Mouse (Mus musculus) C2C12 (cell line): Measurements from ENCODE around the gene Bms1. TPM values are rescaled to one million over a fixed set of nuclear protein-coding genes. Genes with fewer than 3 reads are reported as not detected.

Experiments used
- H3K27me3 ChIP-seq: one replicate; pipeline ENCODE4 v1.6.1; 2011; ENCODE audit not compliant: control insufficient read depth, insufficient read depth, insufficient read length
- H3K36me3 ChIP-seq: one replicate; pipeline ENCODE4 v1.6.1; 2011; ENCODE audit not compliant: control insufficient read depth, insufficient read depth
- H3K4me3 ChIP-seq: one replicate; pipeline ENCODE4 v1.5.1; 2011; ENCODE audit warnings: mild to moderate bottlenecking, control low read depth; ENCODE audit not compliant: poor library complexity, insufficient read depth, severe bottlenecking
- H3K79me2 ChIP-seq: one replicate; pipeline ENCODE4 v1.6.1; 2011; ENCODE audit not compliant: control insufficient read depth, insufficient read depth
- H3K79me3 ChIP-seq: one replicate; pipeline ENCODE4 v1.6.1; 2011; ENCODE audit warnings: low read depth, control low read depth
- H3ac ChIP-seq: one replicate; pipeline ENCODE3; 2011; ENCODE audit warnings: low read depth; ENCODE audit not compliant: control insufficient read depth, insufficient read length
- CEBPB ChIP-seq: IDR thresholded peaks from one replicate; pipeline ENCODE4 v1.6.1; 2011; ENCODE audit warnings: low read depth, mild to moderate bottlenecking, control low read depth, moderate library complexity
- CTCF ChIP-seq: IDR thresholded peaks from one replicate; pipeline ENCODE4 v1.5.1; 2011; ENCODE audit not compliant: control insufficient read depth, insufficient read depth, insufficient read length
- FOSL1 ChIP-seq: IDR thresholded peaks from one replicate; pipeline ENCODE4 v1.8.0; 2011; ENCODE audit warnings: mild to moderate bottlenecking, low read length; ENCODE audit not compliant: poor library complexity, insufficient read depth, severe bottlenecking
- MAX ChIP-seq: IDR thresholded peaks from one replicate; pipeline ENCODE4 v1.6.1; 2011; ENCODE audit warnings: mild to moderate bottlenecking, control low read depth
- MYOD1 ChIP-seq: IDR thresholded peaks from one replicate; pipeline ENCODE4 v1.6.1; 2011; ENCODE audit warnings: low read depth; ENCODE audit not compliant: control insufficient read depth, insufficient read length
- MYOG ChIP-seq: IDR thresholded peaks from one replicate; pipeline ENCODE4 v1.6.1; 2011; ENCODE audit not compliant: control insufficient read depth, insufficient read length; ENCODE audit errors: extremely low read depth
- USF1 ChIP-seq: IDR thresholded peaks from one replicate; pipeline ENCODE4 v1.6.1; 2011; ENCODE audit warnings: low read depth, mild to moderate bottlenecking, control low read depth, moderate library complexity
- microRNA-seq: library from miRNA; unstranded; fragments of <30 nt; microRNA quantifications from one replicate; pipeline ENCODE4, GENCODE M21; 2019; ENCODE audit warnings: borderline microRNAs expressed
- polyA plus RNA-seq: library from polyadenylated mRNA; unstranded; fragments of >200 nt; fragmentation: generic; extraction: Trizol; gene quantifications from one replicate; pipeline ENCODE4 v1.2.1, GENCODE M21; 2012; ENCODE audit warnings: missing spikeins

Gene Bms1
- polyA plus RNA-seq, 1 experiment: 20.5 TPM

DNA sequence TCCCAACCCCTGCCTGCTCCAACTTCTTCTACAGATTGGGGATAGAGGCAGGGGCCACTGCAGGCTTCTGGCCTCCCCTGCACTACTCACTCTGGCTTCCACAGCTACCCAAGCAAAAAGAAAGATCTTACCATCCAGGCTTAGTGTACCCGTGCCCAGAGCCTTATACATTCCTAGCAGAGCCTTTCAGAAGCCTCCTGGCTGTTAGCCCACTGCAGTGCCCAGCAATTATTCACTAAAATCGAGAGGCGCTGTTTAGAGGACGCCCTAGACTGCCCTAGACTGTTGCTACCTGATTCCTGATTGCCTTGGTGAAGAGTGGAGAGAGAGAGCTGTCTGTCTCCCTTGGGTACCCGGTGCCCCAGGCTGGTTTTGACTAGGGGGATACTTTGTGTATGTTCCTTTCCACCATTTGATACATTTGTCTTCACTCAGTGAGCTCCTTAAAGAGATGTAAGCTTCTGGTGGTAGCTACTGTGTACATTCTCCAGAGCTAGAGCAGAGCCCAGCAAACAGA lies 83.3 kb downstream of the Bms1 start:
- H3K4me3 ChIP-seq: no peak overlapping the region
- TF ChIP-seq USF1: no peak
- no peak for TF ChIP-seq FOSL1
- no peak for TF ChIP-seq MYOG
- no peak overlapping the region for H3ac ChIP-seq
- no peaks in the 10 kb centered on the region for H3K79me2 ChIP-seq
- no peaks in the 10 kb centered on the region for H3K79me3 ChIP-seq
- H3K27me3 ChIP-seq: no peaks in the 10 kb centered on the region
- H3K36me3 ChIP-seq: no peaks in the 10 kb centered on the region

- Histone ChIP-seq H3K36me3 (no peaks in the 10 kb centered on the region), H3K27me3 (no peaks in the 10 kb centered on the region), H3ac (no peak overlapping the region), H3K4me3 (no peak overlapping the region), H3K79me2 (no peaks in the 10 kb centered on the region), H3K79me3 (no peaks in the 10 kb centered on the region)
- TF ChIP-seq USF1: no peak
- no peak for TF ChIP-seq CTCF
- TF ChIP-seq FOSL1: no peak
- no peak for TF ChIP-seq MYOG
- no peak for TF ChIP-seq MYOD1
- no peak for TF ChIP-seq MAX
- TF ChIP-seq CEBPB: no peak
Measured at GRCm38 (mm10) chr6:118333861-118334260, 85.4 kb downstream of the Bms1 start.

Small RNA genes lying within 50 kb of the gene (microRNA-seq; reads per million reads assigned to microRNA genes)
- not detected for gene Gm25953

Other genes starting within 250 kb of the Bms1 start
- 0.25 TPM for gene Ret, start 221.8 kb downstream of the Bms1 start, polyA plus RNA-seq
- 1.2 TPM for gene Zfp248, start 36.1 kb upstream of the Bms1 start, polyA plus RNA-seq
- 2.7 TPM for gene Zfp9, start 59.8 kb upstream of the Bms1 start, polyA plus RNA-seq
- 1.6 TPM for gene Ankrd26, start 142.8 kb upstream of the Bms1 start, polyA plus RNA-seq